Mouse (Mus musculus) heart, postnatal 25 days (tissue): Measurements from ENCODE around the gene Sema3g. TPM values are rescaled to one million over a fixed set of nuclear protein-coding genes. Genes with fewer than 3 reads are reported as not detected.
A peak's percentile ranks its signal among the peaks of the same experiment; 100 is the strongest.

Experiments used
- DNase-seq: peaks from one replicate; pipeline ENCODE4 v3.0.0; 2022; ENCODE audit warnings: low spot score
- intact Hi-C: fragments of 180-260 bp; cut with DNase I; formaldehyde crosslinking; loops from one replicate; pipeline ENCODE4 v1.15.1; 2025
- total RNA-seq, 2 experiments: library from RNA; stranded (reverse); gene quantifications; 2 replicates each; pipeline ENCODE4 v1.2.3; 2021

Sema3g gene
- total RNA-seq, 2 experiments from 2014 or later, result 12.4 to 16.1 TPM

DNA sequence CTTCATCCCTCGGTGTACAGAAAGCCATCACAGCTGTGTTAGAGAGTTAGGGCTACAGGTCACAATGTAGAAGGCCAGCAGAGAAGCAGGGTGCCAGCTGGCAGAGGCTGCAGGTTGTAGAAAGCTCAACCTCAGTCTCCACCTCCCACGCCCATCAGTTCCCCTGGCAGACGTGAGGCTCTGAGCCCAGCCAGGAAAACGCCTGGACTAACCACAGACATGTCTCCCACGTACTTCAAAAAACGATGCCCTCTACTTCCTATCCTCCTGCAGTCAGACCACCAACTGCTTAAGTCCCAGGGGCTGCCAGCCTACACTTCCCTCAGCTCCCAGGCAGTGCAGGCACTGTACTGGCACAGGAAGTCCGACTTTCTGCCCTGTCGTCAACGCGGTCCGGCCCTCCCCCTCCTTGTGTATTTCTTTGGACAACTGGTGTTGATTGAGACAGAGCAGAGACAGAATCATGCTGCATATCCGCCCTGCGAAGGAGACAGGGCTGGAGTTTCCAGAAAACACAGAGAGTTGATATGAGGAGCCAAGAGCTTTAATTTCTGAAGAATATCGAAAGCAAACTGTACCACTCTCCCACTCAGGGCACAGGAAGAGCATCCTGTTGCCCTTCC lies 22.7 kb upstream of the Sema3g start:
- DNase-seq, result peak; percentile 84
- intact Hi-C loops, result loop anchor here (2.0 kb wide), 1 partner anchor 66 kb away; the partner anchor contains the start of gene Smim4

DNA sequence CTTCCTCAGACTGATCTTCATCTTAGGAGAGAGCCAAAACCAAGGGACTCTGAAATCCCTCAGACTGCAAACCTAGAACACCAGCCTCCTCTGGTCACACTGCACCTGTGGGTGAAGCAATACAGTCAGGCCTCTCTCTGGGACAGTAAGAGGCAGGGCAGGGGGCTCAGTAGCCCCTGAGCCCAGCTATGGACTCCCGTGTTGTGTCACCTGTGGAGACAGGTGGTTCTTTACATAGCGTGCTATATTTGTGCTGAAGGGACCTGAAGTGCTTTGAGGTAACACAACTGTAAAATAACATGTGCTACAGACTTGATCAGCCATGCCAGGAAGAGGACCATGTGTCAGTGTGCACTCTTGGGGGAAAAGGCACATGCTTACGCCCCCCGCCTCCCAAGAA lies 22.1 kb upstream of the Sema3g start:
- intact Hi-C loops, result loop anchor here (2.0 kb wide), 1 partner anchor 67 kb away; the partner anchor contains the start of gene Smim4
- DNase-seq, result no peak

DNA sequence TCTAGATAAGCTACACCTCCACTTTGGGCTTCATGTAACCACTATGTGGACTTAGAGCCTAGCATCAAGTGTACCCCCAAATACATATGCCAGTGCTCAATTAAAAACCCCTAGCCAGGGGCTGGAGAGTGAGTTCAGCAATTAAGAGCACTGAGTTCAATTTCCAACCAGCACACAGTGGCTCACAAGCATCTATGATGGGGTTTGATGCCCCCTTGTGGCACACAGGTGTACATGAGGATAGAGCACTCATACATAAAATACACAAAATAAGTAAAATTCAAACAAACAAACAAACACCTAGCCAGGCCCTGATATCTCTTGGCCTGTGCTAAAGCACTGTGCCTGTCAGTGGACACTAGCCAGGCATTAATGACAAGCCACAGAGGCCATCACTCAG lies 21.7 kb upstream of the Sema3g start:
- DNase-seq, result no peak

DNA sequence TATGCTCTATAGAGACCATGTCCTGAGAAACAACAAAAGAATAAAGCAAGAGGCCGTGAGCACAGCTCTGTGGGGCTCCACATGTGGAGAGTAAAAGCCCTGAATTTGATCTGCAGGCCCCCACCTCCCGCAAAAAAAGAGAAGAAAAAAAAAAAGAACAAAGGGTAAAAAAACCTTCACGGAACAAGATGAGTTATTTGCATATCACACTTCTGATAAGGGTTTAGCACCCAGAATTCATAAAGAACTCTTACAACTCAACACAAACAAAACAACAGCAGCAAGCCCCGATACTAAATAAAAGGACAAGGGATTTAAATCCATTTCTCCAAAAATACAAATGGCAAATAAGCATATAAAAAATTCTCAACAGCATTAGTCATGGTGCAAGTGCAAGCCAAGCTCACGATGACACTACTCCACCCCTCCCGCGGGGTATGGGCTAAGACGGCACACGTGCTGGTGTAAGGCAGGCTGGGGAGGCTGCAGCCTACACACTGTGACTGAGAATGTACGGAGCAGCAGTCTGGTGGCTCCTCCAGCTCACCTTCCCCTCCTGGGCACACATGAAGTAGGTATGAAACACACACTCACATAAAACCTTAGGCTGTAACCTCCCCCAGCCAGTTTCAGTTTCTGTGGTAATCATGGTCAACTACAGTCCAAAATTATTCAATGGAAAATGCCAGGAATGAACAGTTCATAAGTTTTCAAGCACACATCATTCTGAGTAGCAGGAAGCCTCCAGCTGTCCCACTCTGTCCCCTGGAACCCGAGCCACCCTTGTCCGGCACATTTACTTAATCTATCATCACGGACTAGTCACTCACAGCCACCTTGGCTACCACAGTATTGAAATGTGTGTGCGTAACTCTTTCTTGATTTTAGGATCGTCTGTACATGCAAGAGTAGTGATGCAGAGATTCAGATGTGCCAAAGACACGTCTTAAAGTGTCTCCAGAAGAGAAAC lies 19.8 kb upstream of the Sema3g start:
- DNase-seq, result no peak
- intact Hi-C loops, result no loop called here

More for the DNA sequence above, 21.7 kb upstream of the Sema3g start:
- intact Hi-C loops, result loop anchor here (2.0 kb wide), 1 partner anchor 67 kb away; the partner anchor contains the start of gene Smim4

DNA sequence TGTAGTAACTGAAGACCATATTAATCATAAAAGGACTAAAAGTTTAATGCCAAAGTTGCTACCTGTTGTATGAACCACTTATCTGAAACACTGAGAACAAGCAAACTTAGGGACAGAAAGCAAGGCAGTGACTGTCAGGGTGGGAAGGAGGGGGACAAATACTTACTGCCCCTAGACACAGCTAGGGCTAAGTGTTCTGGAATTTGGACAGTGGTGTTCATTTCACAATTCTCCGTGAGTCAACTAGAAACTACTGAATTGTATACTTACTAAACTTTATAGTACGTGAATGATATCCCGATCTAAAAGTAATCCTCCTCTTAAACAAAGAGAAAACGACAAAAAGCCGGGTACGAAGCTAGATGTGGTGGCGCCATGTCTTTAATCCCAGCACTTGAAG lies 18.1 kb upstream of the Sema3g start:
- no peak for DNase-seq
- intact Hi-C loops, result no loop called here

DNA sequence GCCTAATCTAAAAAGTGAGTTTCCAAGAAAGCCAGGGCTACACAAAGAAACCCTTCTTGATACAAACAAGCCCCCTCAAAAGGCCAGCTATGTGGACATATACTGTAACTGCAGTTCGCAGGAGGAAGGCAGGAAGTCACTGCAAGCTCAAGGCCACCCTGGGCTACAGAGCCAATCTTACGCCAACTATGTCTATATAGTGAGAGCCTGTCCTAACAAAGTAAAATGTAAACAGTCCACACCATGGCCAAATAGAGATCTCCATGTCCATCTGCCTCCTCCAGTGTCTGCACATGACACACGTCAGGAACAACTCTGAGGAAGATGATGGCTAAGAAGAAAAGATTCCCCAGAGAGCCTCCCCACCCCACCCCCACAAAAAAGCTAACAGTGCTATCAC lies 17.6 kb upstream of the Sema3g start:
- intact Hi-C loops, result loop anchor here (5.0 kb wide), 1 partner anchor 178 kb away; no protein-coding TSS in a partner anchor

DNA sequence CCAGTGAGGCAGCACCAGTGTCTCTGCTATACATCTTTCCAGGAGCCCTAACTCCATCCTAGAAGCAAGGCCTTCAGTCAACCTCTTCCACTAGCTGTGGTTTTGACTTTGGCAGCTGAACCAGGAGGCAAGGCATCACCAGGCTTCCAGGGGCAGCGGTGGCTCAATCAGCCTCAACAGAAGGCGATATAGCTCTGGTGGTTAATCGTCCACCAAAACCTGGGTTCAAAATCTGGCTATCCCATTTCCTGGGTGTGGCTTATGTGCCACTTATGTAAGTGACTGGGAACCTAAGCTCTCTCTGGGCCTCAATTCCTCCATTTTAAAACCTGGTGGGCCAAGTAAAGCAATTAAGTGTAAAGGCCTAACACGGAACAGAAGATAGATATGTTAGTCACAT lies 12.8 kb upstream of the Sema3g start:
- intact Hi-C loops, result loop anchor here (2.0 to 5.0 kb wide), 2 partner anchors 76 to 183 kb away; partner anchors contain the start of gene Smim4
- DNase-seq, result no peak

More for the DNA sequence above, 17.6 kb upstream of the Sema3g start:
- no peak for DNase-seq

DNA sequence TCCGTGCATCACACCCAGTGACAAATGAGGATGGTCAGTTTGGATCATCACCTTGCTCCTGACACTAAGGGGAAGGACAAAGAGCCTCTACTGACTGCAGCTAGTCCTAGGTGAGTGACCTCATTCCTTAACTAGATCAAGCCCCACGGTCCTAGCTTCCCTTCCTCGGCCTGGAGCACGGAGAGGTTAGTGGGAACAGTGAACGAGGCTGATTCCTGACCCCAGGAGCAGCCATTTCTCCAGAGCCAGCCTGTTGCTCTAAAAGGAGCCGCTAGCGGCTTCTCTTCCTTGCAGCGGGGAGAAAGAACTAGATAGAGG lies 12.5 kb upstream of the Sema3g start:
- intact Hi-C loops, result loop anchor here (2.0 kb wide), 1 partner anchor 76 kb away; the partner anchor contains the start of gene Smim4

DNA sequence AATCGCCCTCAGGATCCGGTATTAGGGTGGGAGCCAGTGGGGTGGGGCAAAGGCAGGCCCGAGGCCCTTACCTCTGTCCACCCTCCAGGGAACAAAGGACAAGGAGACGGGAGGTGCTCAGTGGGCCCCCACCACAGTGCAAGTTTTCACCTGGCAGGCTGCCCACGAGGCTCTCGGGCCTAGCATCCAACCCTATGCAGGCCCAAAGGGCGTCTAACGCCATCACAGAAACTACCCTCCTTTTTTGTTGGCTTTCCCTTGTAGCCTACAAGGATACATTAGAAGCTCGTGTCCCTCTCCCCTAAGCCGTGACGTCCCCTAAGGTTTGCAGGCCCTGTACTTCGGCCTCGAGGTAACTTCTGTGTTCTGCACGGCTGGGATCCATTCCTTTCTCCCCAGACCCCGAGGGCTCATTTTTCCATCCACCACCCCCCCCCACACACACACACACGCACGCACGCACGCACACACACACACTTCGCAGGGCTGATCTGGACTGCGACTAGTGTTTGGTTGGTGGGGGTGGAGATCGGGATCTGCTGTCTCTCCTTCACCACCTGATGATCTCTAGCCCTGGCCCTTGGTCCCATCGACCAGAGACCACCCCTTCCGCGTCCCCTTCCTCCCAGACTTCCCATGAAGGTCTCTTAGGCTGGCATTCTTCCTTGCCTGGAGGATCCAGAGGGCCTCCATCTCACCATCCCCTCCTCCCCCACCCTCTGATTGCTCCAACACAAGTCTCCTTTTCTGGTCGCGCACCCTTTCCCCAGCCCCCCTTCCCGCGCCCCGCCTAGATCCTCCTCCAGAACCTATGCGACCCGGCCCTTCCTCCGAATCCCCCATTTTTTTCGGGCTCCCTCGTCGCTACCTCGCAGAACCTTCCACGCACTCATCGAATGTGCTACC lies 11.8 kb upstream of the Sema3g start:
- intact Hi-C loops, result loop anchor here (2.0 kb wide), 1 partner anchor 77 kb away; the partner anchor contains the start of gene Smim4
- DNase-seq, result no peak

More for the DNA sequence above, 12.5 kb upstream of the Sema3g start:
- DNase-seq, result no peak

DNA sequence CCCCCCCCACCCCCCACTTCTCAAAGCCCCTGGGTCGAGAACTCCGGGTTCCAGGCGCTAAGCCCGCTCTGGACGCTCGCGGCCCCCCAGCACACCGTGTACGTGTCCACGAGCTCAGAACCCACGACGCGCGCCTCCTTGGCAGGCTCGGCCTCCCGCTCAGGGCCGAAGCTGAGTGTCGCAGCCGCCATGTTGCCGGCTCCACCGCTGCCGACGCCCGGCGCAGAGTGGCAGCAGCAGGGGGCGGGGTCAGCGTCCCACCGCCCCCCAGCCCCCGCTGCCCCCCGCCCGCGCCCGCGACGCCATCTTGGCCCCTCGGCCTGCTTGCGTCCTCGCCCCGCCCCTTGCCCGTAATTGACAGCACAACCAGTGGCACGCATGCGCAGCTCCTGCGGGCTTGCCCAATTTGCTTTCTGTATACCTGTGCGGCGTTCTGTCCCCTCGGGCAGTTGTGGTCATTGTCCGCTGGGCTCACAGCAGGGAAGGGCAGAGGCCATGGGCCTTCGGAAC lies 11.1 kb upstream of the Sema3g start:
- intact Hi-C loops, result no loop called here
- peak; percentile 87 for DNase-seq

DNA sequence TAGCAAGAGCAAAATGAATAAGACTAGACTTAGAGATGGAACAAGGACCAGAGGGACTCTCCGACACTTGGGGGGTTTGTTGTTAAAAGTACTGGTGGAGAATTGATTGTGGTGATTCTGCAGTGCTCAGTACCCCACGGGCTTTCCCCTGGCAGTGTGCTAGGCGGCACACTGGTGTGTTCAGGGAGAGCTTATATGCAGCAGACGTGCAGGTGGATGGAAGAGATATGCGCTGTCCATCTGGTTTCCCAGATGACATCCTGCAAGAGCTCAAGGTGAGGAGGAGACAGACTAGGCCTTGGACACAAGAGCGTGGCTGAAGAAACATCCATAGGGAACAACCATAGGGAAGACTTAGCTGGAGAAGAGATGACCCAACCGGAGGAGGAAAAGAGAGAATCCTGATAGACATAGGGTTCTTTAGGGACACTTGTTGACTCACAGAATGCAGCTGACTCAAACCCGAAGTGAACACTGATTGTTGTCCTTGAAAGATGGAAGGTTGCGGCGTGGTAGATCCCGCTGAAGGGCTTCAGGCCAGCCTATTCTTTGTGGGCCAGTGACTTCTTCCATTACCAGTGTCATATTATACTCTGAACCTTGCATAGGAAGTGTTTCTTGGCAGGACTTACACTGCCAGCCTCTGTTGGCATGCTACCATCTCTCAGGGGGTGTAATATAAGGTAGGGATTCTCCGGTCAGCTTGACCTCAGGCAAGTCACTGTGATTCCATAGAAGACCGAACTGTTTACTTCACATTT lies 10.4 kb upstream of the Sema3g start:
- DNase-seq, result no peak
- intact Hi-C loops, result no loop called here

DNA sequence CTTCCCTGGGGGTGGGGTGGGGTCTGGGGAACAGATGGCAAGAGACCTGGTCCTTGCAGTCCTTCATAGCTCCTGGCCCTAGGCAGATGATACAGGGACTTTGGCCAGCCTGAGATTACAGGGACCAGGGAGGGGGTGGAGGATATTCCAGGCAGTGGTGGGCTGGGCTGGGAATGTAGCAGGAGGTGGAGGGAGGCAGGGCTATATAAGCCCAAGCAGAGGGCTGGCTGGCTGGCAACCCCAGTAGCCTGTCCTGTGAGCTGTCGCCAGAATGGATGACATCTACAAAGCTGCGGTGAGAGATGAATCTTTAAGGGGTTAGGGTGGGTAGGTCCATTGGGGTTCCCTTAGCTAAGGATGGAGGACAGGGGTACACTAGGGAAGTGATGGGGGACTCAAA lies 9.6 kb upstream of the Sema3g start, which contains the start of gene Tnnc1:
TSS of gene Tnnc1 (plus strand) at position 229 of the 400 bp plus-strand sequence.
- no peak for DNase-seq
- intact Hi-C loops, result no loop called here

DNA sequence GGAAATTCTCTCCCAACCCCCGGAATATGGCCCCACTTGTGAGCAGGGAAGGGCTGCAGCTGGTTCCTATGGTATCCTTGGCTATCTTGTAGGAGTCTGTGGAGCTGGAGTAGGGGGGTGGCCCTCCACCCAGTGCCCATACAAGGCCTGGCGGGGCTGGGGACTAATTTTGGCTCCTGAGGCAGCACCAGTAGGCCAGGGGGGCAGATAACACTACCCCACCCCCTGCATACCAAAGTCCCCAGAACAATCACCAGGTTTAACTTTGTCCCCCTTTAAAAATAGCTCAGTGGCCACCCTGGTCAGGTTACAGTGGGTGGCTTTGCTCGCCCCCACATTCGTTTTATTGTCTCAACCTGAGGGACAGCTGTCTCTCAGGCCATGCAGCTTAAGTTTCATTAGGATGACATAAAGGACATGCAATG lies 8.5 kb upstream of the Sema3g start:
- peak; percentile 47 for DNase-seq
- intact Hi-C loops, result no loop called here

DNA sequence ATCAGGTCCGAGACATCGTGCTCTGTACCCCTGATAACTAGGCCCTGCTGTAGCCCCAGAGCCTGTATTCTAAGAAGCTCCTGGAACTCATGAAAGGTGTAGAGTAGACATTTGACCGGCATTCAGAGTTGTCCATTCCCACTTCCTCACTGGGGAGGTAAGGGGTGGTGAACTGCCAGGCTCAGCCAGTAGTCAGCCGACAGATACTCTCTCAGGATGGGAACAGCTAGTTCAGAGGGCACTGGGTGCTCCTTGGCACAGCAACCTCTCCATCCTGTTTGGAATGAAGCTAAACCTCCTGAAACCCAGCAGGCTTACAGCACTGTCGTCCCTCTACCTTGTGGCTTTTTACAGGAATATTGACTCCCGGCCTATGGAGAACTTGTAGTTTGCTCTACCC lies 5.8 kb upstream of the Sema3g start:
- intact Hi-C loops, result no loop called here

DNA sequence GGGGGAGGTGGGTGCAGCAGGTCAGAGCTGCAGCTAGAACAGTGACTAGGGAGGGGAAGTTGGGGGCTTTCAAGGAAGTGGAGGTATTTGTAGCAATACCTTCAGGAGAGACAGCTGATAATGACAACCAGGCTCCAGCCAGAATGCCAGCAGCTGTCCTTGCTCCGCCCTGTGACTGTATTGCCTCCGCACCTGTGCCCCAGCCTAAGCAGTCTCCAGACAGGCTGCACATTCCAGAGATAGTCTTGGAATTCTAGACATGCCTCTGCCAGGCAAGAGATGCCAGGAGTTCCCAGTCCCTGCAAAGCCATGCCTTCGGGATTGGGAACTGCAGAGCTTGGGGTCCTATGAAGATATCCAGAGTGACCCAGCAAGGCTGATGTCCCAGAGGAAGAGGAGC lies 5.2 kb upstream of the Sema3g start:
- intact Hi-C loops, result no loop called here

More for the DNA sequence above, 5.8 kb upstream of the Sema3g start:
- DNase-seq, result no peak

DNA sequence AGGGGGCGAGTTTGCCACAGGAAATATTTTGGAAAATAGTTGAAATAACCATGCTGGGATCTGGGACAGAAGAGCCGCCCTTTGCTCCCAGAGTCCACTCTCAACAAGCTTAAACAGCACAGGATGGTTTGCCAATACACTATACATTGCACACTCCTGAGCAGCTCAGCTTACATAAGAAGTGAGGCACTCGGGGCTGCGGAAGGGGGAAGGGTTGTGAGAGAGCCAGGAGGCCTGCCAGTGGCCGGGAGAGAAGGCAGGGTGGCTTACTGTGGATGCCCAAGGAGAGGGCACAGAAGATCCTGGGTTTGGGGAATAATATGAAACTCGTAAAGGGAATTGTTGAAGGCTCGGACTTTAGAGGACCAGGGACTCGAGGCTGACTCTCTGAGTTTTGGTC lies 3.8 kb upstream of the Sema3g start:
- intact Hi-C loops, result no loop called here

More for the DNA sequence above, 5.2 kb upstream of the Sema3g start:
- no peak for DNase-seq

DNA sequence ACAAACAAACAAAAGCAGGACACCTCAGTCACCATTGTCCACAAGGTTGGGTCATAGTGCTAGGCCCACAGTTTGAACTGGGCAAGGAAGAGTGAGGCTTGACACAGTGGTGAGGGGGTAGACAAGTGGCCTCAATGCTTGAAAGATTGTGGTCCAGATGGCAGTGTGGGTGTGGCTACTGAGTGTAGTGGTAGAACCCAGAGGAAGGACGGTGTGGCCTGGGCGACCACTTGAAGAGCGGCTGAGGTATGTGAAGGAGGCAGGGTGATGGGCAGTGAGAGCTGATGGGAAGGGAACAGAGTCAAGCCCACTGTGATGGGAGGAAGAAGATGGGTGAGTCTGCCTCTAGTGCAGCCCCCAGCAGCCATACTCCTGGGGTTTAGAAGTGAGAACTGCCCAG lies 3.0 kb upstream of the Sema3g start:
- no peak for DNase-seq
- intact Hi-C loops, result loop anchor here (1.0 kb wide), 1 partner anchor 20 kb away; no protein-coding TSS in a partner anchor

More for the DNA sequence above, 3.8 kb upstream of the Sema3g start:
- DNase-seq, result no peak

DNA sequence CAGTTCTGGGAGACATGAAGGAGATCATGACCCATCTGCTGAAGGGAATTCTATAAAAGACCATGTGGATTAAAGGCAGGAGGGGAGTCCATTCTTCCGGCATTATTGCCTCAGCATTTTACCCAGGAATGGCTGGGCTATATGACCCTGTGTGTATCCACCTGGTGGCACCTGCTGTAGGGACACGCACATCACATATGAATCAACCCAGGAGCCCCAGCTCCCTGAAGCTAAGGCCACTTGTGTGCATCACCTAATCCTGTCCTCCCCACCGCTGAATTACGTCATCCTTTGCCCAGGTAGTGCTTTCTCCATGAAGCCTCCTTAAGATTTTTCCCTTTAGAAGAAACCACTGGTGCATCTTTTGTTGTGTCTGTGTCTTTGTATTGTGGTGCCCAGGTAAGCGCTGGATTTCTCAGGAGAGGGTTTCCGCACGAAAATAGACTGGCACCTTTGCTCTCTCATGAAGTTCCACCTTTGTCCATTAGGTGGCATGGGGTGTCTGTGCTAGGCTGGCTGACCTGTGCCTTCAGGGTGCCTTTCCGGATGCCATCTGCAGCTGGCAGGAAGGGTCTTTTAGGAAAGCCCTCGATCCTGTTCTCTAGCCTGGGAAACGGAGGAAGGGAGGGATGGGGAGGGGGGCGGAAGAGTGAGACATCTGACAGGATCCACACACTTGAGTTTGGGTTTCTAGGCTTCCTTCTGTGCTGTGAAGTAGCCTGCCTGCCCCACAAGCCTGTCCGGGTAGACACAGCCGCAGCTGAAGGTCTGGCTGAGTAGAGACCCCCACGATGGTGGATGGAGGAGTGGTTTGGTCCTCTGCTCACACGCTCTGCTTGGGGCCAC lies 2.3 kb upstream of the Sema3g start:
- no peak for DNase-seq
- intact Hi-C loops, result loop anchor here (1.0 kb wide), 1 partner anchor 19 kb away; no protein-coding TSS in a partner anchor
